In the genomic region with DNA sequence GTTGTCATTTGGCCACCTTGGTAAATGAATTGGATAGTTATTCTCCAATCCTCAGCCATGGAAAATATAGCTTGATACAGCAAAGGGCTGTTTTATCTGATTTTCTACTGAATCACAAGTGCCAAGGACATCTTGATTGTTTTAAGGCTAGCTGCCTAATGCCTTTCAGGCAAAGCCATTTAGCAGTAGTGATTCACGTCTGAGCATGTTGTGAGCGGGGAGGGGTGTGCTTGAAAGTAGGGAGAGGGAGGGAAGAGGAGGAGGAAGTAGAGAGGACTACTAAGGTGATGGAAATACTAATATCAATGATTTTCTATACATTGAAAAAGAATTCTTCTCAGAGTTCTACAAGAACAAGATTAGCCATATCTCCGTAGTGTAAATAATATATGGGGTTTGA, we compare ENCODE assay signal across 16 mouse cellular contexts.
"Had no signal": no experiment of that assay in that cellular context is flagged by ENCODE, and none has a peak within 500 bp of the region (broad histone marks: within the 10 kb centered on the region; RNA-seq: fewer than 3 reads in every experiment).

No protein-coding gene starts in this region.

- H3K27ac ChIP-seq: macrophage; midbrain, embryonic 13.5 days; midbrain, embryonic 15.5 days; neural tube, embryonic 12.5 days; stomach, embryonic 15.5 days; stomach, postnatal 0 days had no signal

- H3K4me1 ChIP-seq: megakaryocyte, embryonic 14.5 days; midbrain, embryonic 13.5 days; midbrain, embryonic 15.5 days; neural tube, embryonic 12.5 days; stomach, embryonic 15.5 days had no signal

- DNase-seq: lung, adult 18-20 months; lung, embryonic 14.5 days; lung, postnatal 14 days; lung, postnatal 36 days; right cerebral cortex, postnatal 14 days; thymus, adult 2 months; thymus, postnatal 25 days; thymus, postnatal 4 days had no signal

- ATAC-seq: midbrain, embryonic 13.5 days; midbrain, embryonic 15.5 days had no signal

- H3K9ac ChIP-seq: lung, embryonic 14.5 days; midbrain, embryonic 13.5 days; midbrain, embryonic 15.5 days; neural tube, embryonic 12.5 days; stomach, embryonic 15.5 days had no signal

- H3K36me3 ChIP-seq: midbrain, embryonic 13.5 days; midbrain, embryonic 15.5 days; neural tube, embryonic 12.5 days; stomach, embryonic 15.5 days had no signal

- H3K4me3 ChIP-seq: megakaryocyte, embryonic 14.5 days; midbrain, embryonic 13.5 days; midbrain, embryonic 15.5 days; neural tube, embryonic 12.5 days; stomach, embryonic 15.5 days had no signal

- H3K27me3 ChIP-seq: megakaryocyte, embryonic 14.5 days; midbrain, embryonic 13.5 days; midbrain, embryonic 15.5 days; neural tube, embryonic 12.5 days; stomach, embryonic 15.5 days had no signal

- H3K9me3 ChIP-seq: midbrain, embryonic 13.5 days; midbrain, embryonic 15.5 days; neural tube, embryonic 12.5 days; stomach, embryonic 15.5 days had no signal

- H3K4me2 ChIP-seq: lung, embryonic 14.5 days; midbrain, embryonic 11.5 days; midbrain, embryonic 13.5 days; midbrain, embryonic 15.5 days; neural tube, embryonic 12.5 days; stomach, embryonic 15.5 days had no signal
